Mouse (Mus musculus) stomach, postnatal 0 days (tissue): ENCODE data around the gene Cask. TPM values are rescaled to one million over a fixed set of nuclear protein-coding genes. Genes with fewer than 3 reads are reported as not detected.

ENCODE experiments used
- ATAC-seq: fragments of 200-750 bp; cut with Nextera tagmentation; 2 replicates; pipeline ENCODE4 v1.8.0; 2017; ENCODE audit not compliant: low FRiP score, low TSS enrichment
- DNase-seq: peaks from one replicate; pipeline ENCODE4 v3.0.0-alpha.2; 2016; ENCODE audit warnings: low spot score
- H3K27ac ChIP-seq: fragments of 300-500 bp; sonication (generic); replicated peaks from 2 replicates; pipeline ENCODE4 v1.5.1; 2014; ENCODE audit warnings: mild to moderate bottlenecking, control low read depth
- H3K27me3 ChIP-seq: fragments of 300-500 bp; sonication (generic); 2 replicates; pipeline ENCODE4 v1.6.1; 2014; ENCODE audit warnings: low read length; ENCODE audit not compliant: control insufficient read depth, insufficient read depth
- H3K36me3 ChIP-seq: fragments of 300-500 bp; sonication (generic); 2 replicates; pipeline ENCODE4 v1.6.1; 2014; ENCODE audit warnings: low read length, mixed read lengths; ENCODE audit not compliant: control insufficient read depth, insufficient read depth
- H3K4me1 ChIP-seq: fragments of 300-500 bp; sonication (generic); replicated peaks from 2 replicates; pipeline ENCODE4 v1.6.1; 2014; ENCODE audit warnings: antibody characterized with exemption; ENCODE audit not compliant: control insufficient read depth, insufficient read depth
- H3K4me2 ChIP-seq: fragments of 300-500 bp; sonication (generic); replicated peaks from 2 replicates; pipeline ENCODE4 v1.6.1; 2014; ENCODE audit warnings: low read depth, mild to moderate bottlenecking, control low read depth, moderate library complexity
- H3K4me3 ChIP-seq: fragments of 300-500 bp; sonication (generic); 2 replicates; pipeline ENCODE4 v1.5.1; 2014; ENCODE audit warnings: low read depth, low read length, control low read depth
- H3K9ac ChIP-seq: fragments of 300-500 bp; sonication (generic); 2 replicates; pipeline ENCODE4 v1.6.1; 2014; ENCODE audit warnings: mild to moderate bottlenecking, low read length, control low read depth, mixed read lengths
- H3K9me3 ChIP-seq: fragments of 300-500 bp; sonication (generic); 2 replicates; pipeline ENCODE4 v1.6.1; 2016; ENCODE audit warnings: low read length; ENCODE audit not compliant: control insufficient read depth
- CTCF ChIP-seq: IDR thresholded peaks from 2 replicates; pipeline ENCODE4 v1.5.1; 2016; ENCODE audit warnings: antibody characterized with exemption, low read depth, mild to moderate bottlenecking, moderate library complexity
- EP300 ChIP-seq: optimal IDR thresholded peaks from 2 replicates; pipeline ENCODE3; 2016; ENCODE audit warnings: antibody characterized with exemption
- WGBS: fragments of 180-500 bp; shearing (Covaris S2); extraction: QIAGEN DNeasy Blood & Tissue Kit; methylation state at CpG from one replicate; pipeline ENCODE4 v1.1.7; 2014; 5-methylcytosine and 5-hydroxymethylcytosine counted together
- polyA plus RNA-seq: library from polyadenylated mRNA; unstranded; fragments of >200 nt; fragmentation: Nextera tagmentation; extraction: Ambion mirVana; gene quantifications from 2 replicates; pipeline ENCODE4 v1.2.1, GENCODE M21; 2015

Gene Cask
- polyA plus RNA-seq, 1 experiment from 2014 or later, result 9.3 TPM

DNA sequence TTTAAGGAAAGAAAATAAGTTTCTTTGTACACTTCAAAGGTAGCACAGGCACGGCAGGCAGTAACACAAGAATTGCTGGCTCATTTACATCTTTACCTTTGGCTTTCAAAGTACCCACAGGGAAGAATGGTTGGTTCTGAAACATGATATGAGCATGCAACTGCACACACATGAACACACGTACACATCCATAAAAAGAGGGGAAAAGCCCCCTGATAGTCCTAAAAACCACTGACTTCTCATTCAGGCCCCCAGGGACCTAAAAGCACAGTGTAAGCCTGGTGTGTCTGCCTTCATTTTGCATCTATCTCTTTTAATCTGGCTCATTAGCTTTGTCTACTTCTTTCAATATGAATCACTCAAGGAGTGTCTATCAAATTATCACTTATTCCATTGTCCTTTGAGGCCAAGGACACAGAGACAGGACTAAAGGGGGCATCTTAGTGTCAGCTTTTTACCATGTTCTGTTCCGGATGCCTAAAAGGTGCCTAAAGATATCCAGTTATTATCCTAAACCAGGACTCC is 192.5 kb downstream of the Cask start:
- Histone ChIP-seq H3K27ac (no peak overlapping the region), H3K9ac (no peak overlapping the region), H3K4me1 (no peaks in the 10 kb centered on the region), H3K27me3 (no peaks in the 10 kb centered on the region), H3K9me3 (no peaks in the 10 kb centered on the region), H3K4me2 (no peak overlapping the region), H3K36me3 (no peaks in the 10 kb centered on the region), H3K4me3 (no peak overlapping the region)
- ATAC-seq, result no peak
- WGBS, result 73% methylated on average over 3 of the region's 3 CpGs
- no peak for DNase-seq
- no peak for TF ChIP-seq CTCF
- no peak for TF ChIP-seq EP300

DNA sequence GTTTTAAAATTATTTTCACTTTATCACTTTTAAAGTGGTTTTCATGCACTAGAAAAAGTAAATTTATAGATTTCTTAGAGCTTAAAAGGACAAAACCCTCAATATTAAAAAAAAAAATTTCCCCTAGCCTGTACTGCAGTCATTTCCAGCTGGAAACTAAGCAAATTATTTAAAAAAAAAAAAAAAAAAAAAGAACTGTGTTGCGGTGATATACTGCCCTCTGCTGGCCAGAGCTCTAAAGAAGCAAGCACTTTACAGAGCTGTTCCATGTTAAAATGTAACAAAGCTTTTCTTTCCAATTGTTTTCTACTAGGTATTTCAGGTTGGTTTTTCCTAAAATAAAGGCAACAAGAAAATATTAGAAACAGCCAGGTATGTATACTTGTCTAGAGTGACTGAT is 194.4 kb downstream of the Cask start:
- Histone ChIP-seq H3K36me3 (no peaks in the 10 kb centered on the region), H3K4me3 (no peak overlapping the region), H3K27ac (no peak overlapping the region), H3K9ac (no peak overlapping the region), H3K9me3 (no peaks in the 10 kb centered on the region), H3K27me3 (no peaks in the 10 kb centered on the region), H3K4me1 (no peaks in the 10 kb centered on the region), H3K4me2 (no peak overlapping the region)
- DNase-seq (peak; percentile 25), ATAC-seq (no peak)
- TF ChIP-seq EP300 (no peak), CTCF (peak; percentile 71)
- 10% methylated on average over 1 of the region's 1 CpGs for WGBS

DNA sequence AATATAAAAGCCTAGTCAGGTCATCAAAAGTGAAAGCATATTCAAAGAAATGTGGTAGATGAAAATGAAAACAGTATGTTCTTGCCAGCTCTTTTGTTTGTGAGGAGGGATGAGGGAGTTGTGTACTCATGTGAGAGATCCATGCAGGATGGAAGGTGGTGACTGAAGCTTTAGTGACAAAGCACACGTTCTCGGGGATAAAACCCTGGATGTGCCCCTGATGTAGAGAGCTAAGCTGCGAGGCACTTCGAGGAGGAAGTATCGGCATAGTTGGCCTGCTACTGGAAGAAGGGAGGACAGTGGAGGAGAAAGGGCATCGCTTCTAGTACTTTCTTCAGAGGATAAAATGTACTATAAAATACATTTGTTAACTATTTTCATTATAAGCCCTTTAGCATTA is 195.3 kb downstream of the Cask start:
- H3K4me1 ChIP-seq, result no peaks in the 10 kb centered on the region
- DNase-seq, result no peak
- TF ChIP-seq CTCF (no peak), EP300 (no peak)

DNA sequence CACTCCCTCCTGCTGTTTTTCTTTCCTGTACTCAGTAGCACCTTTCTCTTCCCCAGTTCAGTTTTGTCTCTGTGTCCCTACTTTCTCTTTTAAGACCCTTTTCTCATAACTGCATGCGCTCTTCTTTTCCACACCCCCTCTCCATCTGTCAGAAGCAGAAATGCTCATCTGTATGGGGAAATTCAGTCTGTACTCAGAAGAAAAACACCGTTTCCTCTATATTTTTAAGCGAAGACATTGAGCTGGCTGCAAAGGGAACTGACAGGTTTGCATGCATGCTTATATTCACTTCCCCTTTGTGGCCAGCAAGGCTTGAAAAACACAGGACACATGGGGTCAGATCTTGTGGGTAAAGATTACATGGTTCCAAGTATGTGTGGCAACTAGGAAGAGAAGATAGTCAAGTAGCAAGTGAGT is 196.2 kb downstream of the Cask start:
- Histone ChIP-seq H3K9ac (no peak overlapping the region), H3K4me1 (no peaks in the 10 kb centered on the region), H3K4me2 (no peak overlapping the region), H3K4me3 (no peak overlapping the region), H3K27ac (no peak overlapping the region), H3K27me3 (no peaks in the 10 kb centered on the region), H3K36me3 (no peaks in the 10 kb centered on the region), H3K9me3 (no peaks in the 10 kb centered on the region)
- ATAC-seq (no peak), DNase-seq (no peak)
- WGBS, result 78% methylated on average over 3 of the region's 3 CpGs
- no peak for TF ChIP-seq CTCF
- no peak for TF ChIP-seq EP300

More for the DNA sequence above, 195.3 kb downstream of the Cask start:
- Histone ChIP-seq H3K27ac (no peak overlapping the region), H3K36me3 (no peaks in the 10 kb centered on the region), H3K4me2 (no peak overlapping the region), H3K27me3 (no peaks in the 10 kb centered on the region), H3K4me3 (no peak overlapping the region), H3K9me3 (no peaks in the 10 kb centered on the region), H3K9ac (no peak overlapping the region)
- ATAC-seq, result no peak
- 63% methylated on average over 6 of the region's 6 CpGs for WGBS

DNA sequence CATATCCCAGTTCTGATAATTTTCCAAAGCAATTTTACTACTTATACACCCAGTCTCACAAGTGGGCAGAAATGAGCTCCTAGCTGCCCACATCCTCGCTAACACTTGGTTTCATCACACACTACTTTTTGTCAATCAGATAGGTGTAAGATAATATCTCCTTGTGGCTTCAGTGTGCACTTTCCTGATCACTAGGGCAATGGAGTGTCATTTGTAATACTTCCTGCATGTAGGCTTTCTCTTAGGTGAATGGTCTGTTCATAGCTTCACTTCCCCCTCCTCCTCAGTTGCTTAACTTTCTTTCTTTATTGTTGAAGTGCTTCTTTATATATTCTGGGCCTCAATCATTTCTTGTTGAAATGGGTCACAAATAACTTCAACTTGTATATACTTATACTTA is 198.9 kb downstream of the Cask start:
- TF ChIP-seq EP300 (no peak), CTCF (no peak)
- DNase-seq (no peak), ATAC-seq (no peak)
- no peak overlapping the region for H3K9ac ChIP-seq
- WGBS, result 86% methylated on average over 1 of the region's 1 CpGs
- H3K27ac ChIP-seq, result no peak overlapping the region
- H3K9me3 ChIP-seq, result no peaks in the 10 kb centered on the region
- no peaks in the 10 kb centered on the region for H3K27me3 ChIP-seq
- H3K4me1 ChIP-seq, result no peaks in the 10 kb centered on the region
- no peaks in the 10 kb centered on the region for H3K36me3 ChIP-seq
- H3K4me2 ChIP-seq, result no peak overlapping the region
- no peak overlapping the region for H3K4me3 ChIP-seq

DNA sequence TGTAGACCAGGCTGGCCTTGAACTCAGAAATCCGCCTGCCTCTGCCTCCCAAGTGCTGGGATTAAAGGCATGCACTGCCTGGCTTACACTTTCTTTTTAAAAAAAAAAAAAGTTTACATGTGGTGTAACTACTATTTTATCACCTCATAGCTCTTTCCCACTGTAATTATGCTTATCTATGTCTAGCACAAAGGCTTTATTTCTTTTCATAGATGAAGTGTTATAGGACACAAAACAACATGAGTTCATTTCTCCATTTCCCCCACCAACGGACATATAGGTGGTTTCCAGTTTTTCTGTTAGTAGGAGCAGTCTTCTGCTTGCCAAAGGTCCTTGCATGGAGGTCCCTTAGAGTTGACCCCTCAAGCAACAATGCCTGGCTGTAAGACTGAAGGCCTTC is 199.3 kb downstream of the Cask start:
- DNase-seq (no peak), ATAC-seq (no peak)
- Histone ChIP-seq H3K27ac (no peak overlapping the region), H3K9me3 (no peaks in the 10 kb centered on the region), H3K4me3 (no peak overlapping the region), H3K4me2 (no peak overlapping the region), H3K9ac (no peak overlapping the region), H3K36me3 (no peaks in the 10 kb centered on the region), H3K4me1 (no peaks in the 10 kb centered on the region), H3K27me3 (no peaks in the 10 kb centered on the region)
- WGBS, result 75% methylated on average over 2 of the region's 2 CpGs
- TF ChIP-seq EP300, result no peak
- TF ChIP-seq CTCF, result no peak
